Mouse (Mus musculus) urinary bladder, postnatal 36 days (tissue): ENCODE results near the gene Agbl3.

Source experiments
- DNase-seq, 2 experiments: peaks; one replicate each; pipeline ENCODE4 v3.0.0; 2022; ENCODE audit warnings: low spot score in 2 of 2, mixed read lengths in 1 of 2

Gene Agbl3

GRCm38 (mm10) chr6:34904361-34904760 is 124.1 kb downstream of the Agbl3 start:
- DNase-seq, result no peak

GRCm38 (mm10) chr6:34906125-34906524 is 125.9 kb downstream of the Agbl3 start:
- DNase-seq, result no peak

GRCm38 (mm10) chr6:34906661-34907060 is 126.4 kb downstream of the Agbl3 start:
- no peak for DNase-seq

GRCm38 (mm10) chr6:34907121-34907614 is 126.9 kb downstream of the Agbl3 start:
- no peak for DNase-seq

GRCm38 (mm10) chr6:34907696-34908260 is 127.5 kb downstream of the Agbl3 start:
- DNase-seq, result no peak
